Mouse (Mus musculus): ENCODE results near the gene Slc6a16. TPM values are rescaled to one million over a fixed set of nuclear protein-coding genes. Genes with fewer than 3 reads are reported as not detected.

Gene Slc6a16
- polyA plus RNA-seq, 1 experiment from 2014 or later: not detected

DNA sequence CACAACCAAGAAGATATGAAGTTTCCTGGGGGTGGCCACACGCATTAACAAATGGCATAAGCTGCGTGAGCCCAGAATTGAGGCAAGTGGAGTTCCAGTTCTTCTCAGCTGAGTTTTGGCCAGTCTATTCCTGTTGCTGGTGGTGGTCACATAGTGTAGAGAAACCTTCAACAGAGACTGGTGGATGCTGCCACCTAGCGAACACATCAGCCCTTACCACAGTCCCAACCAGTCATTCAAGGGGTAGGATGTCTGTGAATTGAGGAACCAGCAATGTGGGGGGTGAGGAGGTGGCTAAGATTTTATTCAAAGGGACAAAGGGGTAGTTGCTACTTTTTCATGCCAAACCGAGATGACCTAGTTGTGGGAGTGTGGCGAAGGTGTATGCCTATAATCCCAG, 58.9 kb downstream of the Slc6a16 start:
- Histone ChIP-seq H3K4me2 (no peak overlapping the region), H3K27ac (ENCODE audit: low read depth) (no peak overlapping the region), H3K4me1 (ENCODE audit: insufficient read depth) (no peaks in the 10 kb centered on the region), H3K4me3 (ENCODE audit: low read depth, low read length) (no peak overlapping the region), H3K27me3 (ENCODE audit: insufficient read depth, low read length) (no peaks in the 10 kb centered on the region), H3K36me3 (ENCODE audit: insufficient read depth) (peaks cover 8% of the 10 kb centered on the region), H3K9ac (no peak overlapping the region), H3K9me3 (ENCODE audit: low read depth, low read length) (no peaks in the 10 kb centered on the region)
- 13% methylated on average over 5 of the region's 5 CpGs for whole genome bisulfite sequencing
- peak; percentile 91 for ATAC-seq (ENCODE audit: insufficient read depth)
- peak; percentile 85 for TF ChIP-seq CTCF (IDR thresholded peaks at IDR 0.05; ENCODE audit: low read depth)
- DNase-seq: peak; percentile 90

DNA sequence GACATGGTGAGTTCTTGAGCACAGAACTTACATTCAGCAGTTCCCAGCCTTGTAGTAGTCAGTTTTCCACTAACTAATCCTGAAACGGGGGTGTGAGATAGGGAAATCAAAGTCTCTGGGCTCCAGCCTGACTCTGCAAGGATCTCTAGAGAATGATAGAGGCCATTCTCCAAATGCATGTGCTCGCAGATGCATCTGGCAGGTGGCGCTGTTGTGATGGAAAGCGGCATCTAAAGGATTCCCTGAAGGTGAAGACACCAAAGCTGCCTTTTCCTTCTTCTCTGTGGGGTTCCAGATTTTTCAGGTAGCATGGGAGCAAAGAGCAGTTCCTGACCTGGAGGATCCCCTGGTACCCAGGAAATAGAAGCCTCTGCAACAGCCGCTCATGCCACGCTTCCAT, 59.4 kb downstream of the Slc6a16 start:
- Histone ChIP-seq H3K4me3 (ENCODE audit: low read depth, low read length) (no peak overlapping the region), H3K9me3 (ENCODE audit: low read depth, low read length) (no peaks in the 10 kb centered on the region), H3K9ac (no peak overlapping the region), H3K4me2 (no peak overlapping the region), H3K4me1 (ENCODE audit: insufficient read depth) (no peaks in the 10 kb centered on the region), H3K27ac (ENCODE audit: low read depth) (no peak overlapping the region), H3K36me3 (ENCODE audit: insufficient read depth) (peaks cover 8% of the 10 kb centered on the region), H3K27me3 (ENCODE audit: insufficient read depth, low read length) (no peaks in the 10 kb centered on the region)
- WGBS: 16% methylated on average over 6 of the region's 6 CpGs
- peak; percentile 77 for TF ChIP-seq CTCF (IDR thresholded peaks at IDR 0.05; ENCODE audit: low read depth)
- ATAC-seq (ENCODE audit: insufficient read depth): peak; percentile 7; the same call in 1 of the 2 replicates
- peak; percentile 83 for DNase-seq

DNA sequence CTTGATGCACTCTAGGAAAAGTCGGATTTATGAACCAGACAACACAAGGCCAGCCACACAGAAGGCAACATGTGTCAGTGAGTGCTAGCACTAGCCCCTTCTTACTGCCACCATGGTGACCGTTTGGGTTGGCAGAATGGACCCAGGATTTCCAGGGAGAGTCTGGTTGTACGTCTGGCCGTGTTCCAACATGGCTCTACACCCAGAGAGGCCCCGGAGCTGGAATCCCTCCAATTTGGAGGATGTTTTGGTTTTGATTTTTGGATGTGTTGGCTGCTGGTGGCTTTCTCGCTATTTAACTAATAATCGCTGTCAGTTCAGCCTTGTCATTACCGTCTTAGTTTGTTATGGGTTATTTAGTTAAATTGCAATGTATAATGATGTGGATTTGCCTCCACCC, 61.7 kb downstream of the Slc6a16 start:
- H3K4me2 ChIP-seq: no peak overlapping the region
- no peak overlapping the region for H3K27ac ChIP-seq (ENCODE audit: low read depth)
- H3K27me3 ChIP-seq (ENCODE audit: insufficient read depth, low read length): no peaks in the 10 kb centered on the region
- no peak overlapping the region for H3K4me3 ChIP-seq (ENCODE audit: low read depth, low read length)
- no peaks in the 10 kb centered on the region for H3K9me3 ChIP-seq (ENCODE audit: low read depth, low read length)
- no peak overlapping the region for H3K9ac ChIP-seq
- TF ChIP-seq CTCF (IDR thresholded peaks at IDR 0.05; ENCODE audit: low read depth): no peak
- peaks cover 8% of the 10 kb centered on the region for H3K36me3 ChIP-seq (ENCODE audit: insufficient read depth)
- WGBS: 52% methylated on average over 8 of the region's 8 CpGs
- H3K4me1 ChIP-seq (ENCODE audit: insufficient read depth): no peaks in the 10 kb centered on the region
- no peak for ATAC-seq (ENCODE audit: insufficient read depth)
- DNase-seq: peak; percentile 74

DNA sequence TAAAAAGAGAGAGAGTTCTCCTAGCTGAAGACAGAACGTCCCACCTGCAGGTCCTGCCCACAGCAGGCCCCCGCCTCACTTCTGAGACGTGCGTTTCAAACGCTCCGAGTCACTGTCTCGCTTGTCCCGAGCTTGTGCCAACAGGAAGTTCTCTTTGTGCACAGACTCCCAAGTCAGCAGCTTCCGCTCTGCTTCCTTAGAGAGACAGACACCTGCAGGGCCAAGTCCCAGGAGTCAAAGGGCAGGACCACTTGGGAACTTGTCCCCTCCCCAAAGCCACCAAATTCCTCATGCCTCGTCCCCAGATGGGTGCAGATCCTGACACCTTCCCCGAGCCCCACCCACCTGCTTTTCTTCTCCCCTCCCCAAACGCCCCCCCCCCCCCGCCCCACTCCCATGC, 64.0 kb downstream of the Slc6a16 start:
- H3K4me3 ChIP-seq (ENCODE audit: low read depth, low read length): no peak overlapping the region

DNA sequence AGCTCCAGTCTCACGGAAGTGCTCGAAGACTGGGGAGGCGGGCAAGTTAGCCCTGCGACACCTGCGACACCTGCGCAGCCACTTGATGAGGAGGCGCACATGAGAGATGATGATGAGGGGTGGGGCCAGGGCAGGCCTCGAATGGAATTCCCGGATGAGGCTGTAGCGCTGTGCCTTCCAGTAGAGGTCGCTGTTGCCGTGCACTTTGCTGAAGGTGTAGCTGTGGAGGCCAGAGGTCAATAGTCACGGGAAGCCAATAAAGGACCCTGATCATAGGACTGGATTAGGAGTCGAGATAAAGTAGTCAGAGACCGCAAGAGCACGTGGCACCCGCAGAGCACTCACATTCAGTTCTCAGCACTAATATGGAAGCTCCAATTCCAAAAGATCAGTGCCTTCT, 64.4 kb downstream of the Slc6a16 start:
- Histone ChIP-seq H3K4me2 (peak overlapping the region; percentile 36; the same call in 1 of the 2 replicates), H3K27ac (ENCODE audit: low read depth) (no peak overlapping the region; the same call in 1 of the 2 replicates), H3K36me3 (ENCODE audit: insufficient read depth) (peaks cover 17% of the 10 kb centered on the region), H3K4me1 (ENCODE audit: insufficient read depth) (no peaks in the 10 kb centered on the region), H3K9ac (no peak overlapping the region), H3K27me3 (ENCODE audit: insufficient read depth, low read length) (no peaks in the 10 kb centered on the region), H3K9me3 (ENCODE audit: low read depth, low read length) (no peaks in the 10 kb centered on the region), H3K4me3 (ENCODE audit: low read depth, low read length) (no peak overlapping the region)
- DNase-seq: peak; percentile 75
- peak; percentile 89 for TF ChIP-seq CTCF (IDR thresholded peaks at IDR 0.05; ENCODE audit: low read depth)
- WGBS: 6% methylated on average over 17 of the region's 17 CpGs
- peak; percentile 39 for ATAC-seq (ENCODE audit: insufficient read depth)

More for the DNA sequence above, 64.0 kb downstream of the Slc6a16 start:
- Histone ChIP-seq H3K27me3 (ENCODE audit: insufficient read depth, low read length) (no peaks in the 10 kb centered on the region), H3K36me3 (ENCODE audit: insufficient read depth) (peaks cover 13% of the 10 kb centered on the region), H3K9ac (no peak overlapping the region), H3K9me3 (ENCODE audit: low read depth, low read length) (no peaks in the 10 kb centered on the region), H3K4me1 (ENCODE audit: insufficient read depth) (no peaks in the 10 kb centered on the region), H3K4me2 (peak overlapping the region; percentile 36; the same call in 1 of the 2 replicates), H3K27ac (ENCODE audit: low read depth) (no peak overlapping the region; the same call in 1 of the 2 replicates)
- WGBS: 22% methylated on average over 12 of the region's 13 CpGs
- DNase-seq: peak; percentile 37
- no peak for ATAC-seq (ENCODE audit: insufficient read depth)
- no peak for TF ChIP-seq CTCF (IDR thresholded peaks at IDR 0.05; ENCODE audit: low read depth)

DNA sequence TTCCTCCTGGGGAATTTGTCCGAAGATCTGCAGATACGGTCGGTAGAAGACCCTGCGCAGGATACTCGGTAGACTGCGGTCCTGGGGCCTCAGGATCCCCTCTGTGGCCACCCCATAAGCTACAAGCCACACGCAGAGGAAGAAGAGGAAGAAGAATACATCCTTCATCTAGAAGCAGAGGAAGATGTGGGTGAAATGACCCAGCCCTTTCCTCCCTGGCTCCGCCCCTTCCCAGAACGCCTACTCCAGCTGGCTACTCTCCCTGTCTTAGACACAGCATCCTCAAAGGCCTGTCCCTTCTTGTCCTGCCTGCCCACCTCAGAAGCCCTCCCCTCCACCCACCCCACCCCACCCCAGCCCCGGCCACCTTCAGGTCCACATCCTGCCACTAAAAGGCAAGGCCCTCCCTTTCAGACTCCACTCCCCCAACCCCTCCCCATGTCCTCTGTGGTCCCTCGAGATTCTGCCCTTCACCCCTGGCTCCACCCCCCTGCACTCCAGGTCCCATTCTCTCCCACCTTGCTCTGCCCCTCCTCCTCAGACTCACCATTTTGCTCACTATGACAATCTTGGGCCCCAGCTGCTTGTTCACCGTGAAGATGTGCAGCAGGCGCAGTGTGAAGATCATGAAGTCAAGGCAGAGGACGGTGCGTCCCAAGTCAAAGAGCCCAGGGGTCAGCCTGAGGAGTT, 67.8 kb downstream of the Slc6a16 start:
- H3K27ac ChIP-seq (ENCODE audit: low read depth): no peak overlapping the region
- no peak overlapping the region for H3K4me3 ChIP-seq (ENCODE audit: low read depth, low read length)
- H3K9me3 ChIP-seq (ENCODE audit: low read depth, low read length): no peaks in the 10 kb centered on the region
- H3K4me2 ChIP-seq: no peak overlapping the region
- peaks cover 19% of the 10 kb centered on the region for H3K36me3 ChIP-seq (ENCODE audit: insufficient read depth)
- TF ChIP-seq CTCF (IDR thresholded peaks at IDR 0.05; ENCODE audit: low read depth): no peak
- no peak overlapping the region for H3K9ac ChIP-seq
- no peaks in the 10 kb centered on the region for H3K27me3 ChIP-seq (ENCODE audit: insufficient read depth, low read length)
- 0 out of 2 replicates have a peak, but pooled peaks cover 3% of the 10 kb centered on the region for H3K4me1 ChIP-seq (ENCODE audit: insufficient read depth)
- DNase-seq (no peak), ATAC-seq (ENCODE audit: insufficient read depth) (no peak)
- 72% methylated on average over 15 of the region's 15 CpGs for WGBS

DNA sequence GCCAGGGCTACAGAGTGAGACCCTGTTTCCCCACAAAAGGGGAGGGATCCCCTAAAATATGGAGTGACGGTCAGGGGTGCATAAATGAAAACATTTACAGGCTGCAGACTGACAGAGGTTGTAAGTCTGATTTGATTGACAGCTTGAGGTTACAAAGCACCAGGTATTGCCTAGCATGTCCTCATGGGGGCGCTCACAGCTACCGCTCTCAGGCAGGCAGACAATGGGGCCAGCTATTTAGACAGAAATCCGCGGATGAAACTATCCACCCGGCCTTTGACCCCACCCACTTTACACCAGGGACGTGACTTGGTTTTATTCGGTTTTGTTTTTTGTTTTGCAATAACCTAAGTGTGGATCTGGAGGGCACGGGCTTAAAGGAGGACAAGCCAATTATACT, 68.6 kb downstream of the Slc6a16 start:
- Histone ChIP-seq H3K36me3 (ENCODE audit: insufficient read depth) (peaks cover 15% of the 10 kb centered on the region), H3K4me3 (ENCODE audit: low read depth, low read length) (no peak overlapping the region), H3K4me2 (no peak overlapping the region), H3K4me1 (ENCODE audit: insufficient read depth) (0 out of 2 replicates have a peak, but pooled peaks cover 3% of the 10 kb centered on the region), H3K27me3 (ENCODE audit: insufficient read depth, low read length) (no peaks in the 10 kb centered on the region), H3K27ac (ENCODE audit: low read depth) (no peak overlapping the region), H3K9ac (no peak overlapping the region), H3K9me3 (ENCODE audit: low read depth, low read length) (no peaks in the 10 kb centered on the region)
- DNase-seq (peak; percentile 73), ATAC-seq (ENCODE audit: insufficient read depth) (no peak)
- WGBS: 17% methylated on average over 9 of the region's 9 CpGs
- TF ChIP-seq CTCF (IDR thresholded peaks at IDR 0.05; ENCODE audit: low read depth): peak; percentile 69
